Mouse (Mus musculus) left cerebral cortex, postnatal 10 days (tissue): ENCODE measurements at regions not wholly inside any gene's neighbourhood (a gene's known extent, or its start where the extent isn't known, plus 50 kb on each side); places are given as distances from the start of the nearest gene placed in this dataset.

ENCODE experiments used
- DNase-seq, 2 experiments: peaks; one replicate each; pipeline ENCODE4 v3.0.0; 2021 to 2022; ENCODE audit warnings: low spot score in 2 of 2, mixed read lengths in 1 of 2; ENCODE audit errors: extremely low spot score in 1 of 2
- intact Hi-C: fragments of 180-260 bp; cut with DNase I; formaldehyde crosslinking; loops from one replicate; pipeline ENCODE4 v1.15.1; 2025

GRCm38 (mm10) chr8:93683773-93684391 lies 125.9 kb upstream of the Gnao1 start:
- DNase-seq = no peak
- intact Hi-C loops = no loop called here

- intact Hi-C loops = no loop called here
- DNase-seq = no peak
Observed at GRCm38 (mm10) chr8:93684392-93684791, 125.4 kb upstream of the Gnao1 start.

DNA sequence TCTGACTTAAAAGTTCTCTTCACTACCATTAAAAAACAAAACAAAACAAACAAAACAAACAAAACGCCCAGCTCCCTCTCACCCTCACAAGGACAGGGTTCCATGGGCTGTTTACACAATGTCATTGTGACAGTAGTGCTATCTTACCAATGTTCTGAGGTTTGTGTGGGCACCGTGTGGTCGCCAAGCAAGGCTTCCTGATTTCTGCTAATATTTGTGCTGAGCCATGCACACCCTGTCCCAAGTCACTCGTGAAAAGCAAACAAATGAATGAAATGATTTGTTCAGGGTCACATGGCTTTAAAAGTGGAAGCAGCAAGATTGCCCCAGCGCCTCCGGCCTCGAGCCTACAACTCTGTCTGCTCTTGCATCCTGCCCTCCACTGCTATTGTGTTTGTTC lies 120.9 kb upstream of the Gnao1 start:
- intact Hi-C loops = no loop called here
- no peak for DNase-seq

DNA sequence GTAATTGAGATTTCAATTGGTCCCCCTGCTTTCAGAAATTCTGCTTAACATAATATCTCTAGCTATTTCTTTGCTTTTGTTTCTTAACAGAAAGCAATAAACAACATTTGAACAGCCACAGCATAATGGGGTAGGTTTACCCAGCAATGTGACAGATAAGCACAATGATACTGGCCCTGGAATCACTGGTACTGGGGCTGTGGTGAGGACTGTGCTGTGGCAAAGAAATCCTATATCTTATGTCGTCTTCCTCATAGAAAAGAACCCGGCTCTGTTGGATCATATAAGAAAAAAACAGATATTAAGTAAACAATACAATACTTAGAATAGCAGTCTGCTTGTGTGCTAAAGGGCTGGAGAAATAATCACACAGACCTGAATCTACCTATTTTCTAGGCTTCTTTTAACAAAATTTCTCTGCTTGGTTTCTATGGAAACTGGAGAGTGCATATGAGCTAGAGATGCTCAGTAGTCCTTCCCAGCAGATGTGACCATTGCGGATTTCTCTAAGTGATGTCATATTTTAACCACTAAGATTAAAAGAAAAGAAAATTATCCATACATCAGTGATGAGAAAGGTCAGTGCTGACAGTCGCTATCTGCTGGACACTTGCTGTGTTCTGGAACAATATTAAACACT lies 119.8 kb upstream of the Gnao1 start:
- intact Hi-C loops = no loop called here
- no peak for DNase-seq

- peak in 1 of 2 experiments; percentile 26 for DNase-seq
- intact Hi-C loops = no loop called here
Observed at GRCm38 (mm10) chr8:93691375-93691774, 118.4 kb upstream of the Gnao1 start.

GRCm38 (mm10) chr8:93691826-93692225 lies 117.9 kb upstream of the Gnao1 start:
- intact Hi-C loops = no loop called here
- DNase-seq = no peak

DNA sequence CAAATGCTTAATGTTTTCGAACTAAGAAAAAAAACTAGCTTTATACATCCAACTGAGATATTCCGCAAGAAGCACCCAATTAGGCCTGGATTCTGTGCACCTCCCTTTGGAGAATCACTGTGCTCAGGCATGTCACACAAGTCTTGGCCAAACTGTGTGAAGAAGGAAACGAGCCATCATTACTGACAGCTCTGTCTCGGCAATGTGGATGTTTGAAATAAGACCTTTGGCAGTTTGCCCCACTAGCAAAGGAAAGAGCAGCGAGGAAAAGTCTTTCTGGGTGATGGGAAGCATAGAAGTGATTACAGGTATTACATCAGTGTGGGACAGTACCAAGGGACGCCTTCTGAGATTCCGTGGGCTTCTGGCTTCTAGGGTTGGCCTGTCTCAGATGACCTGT lies 112.6 kb upstream of the Gnao1 start:
- intact Hi-C loops = no loop called here
- peak in 1 of 2 experiments; percentile 9 for DNase-seq

DNA sequence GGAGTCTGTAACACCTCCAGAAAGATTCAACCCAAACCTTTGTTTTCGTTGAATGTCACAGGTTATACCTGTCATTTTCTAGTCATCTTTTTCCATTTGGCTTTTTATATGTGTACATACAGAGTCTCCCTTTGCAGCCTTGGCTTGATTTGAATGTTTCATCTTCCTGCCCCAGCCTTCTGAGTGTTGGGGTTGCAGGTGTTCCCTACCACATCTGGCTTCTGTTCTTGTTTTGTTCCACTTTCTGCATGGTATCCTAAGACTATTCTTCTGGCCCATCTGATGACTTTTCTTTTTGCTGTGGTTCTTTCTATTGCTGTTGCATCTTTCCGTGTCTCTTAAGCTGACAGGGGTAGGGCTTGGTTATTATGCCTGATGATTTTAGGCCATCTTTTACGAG lies 111.3 kb upstream of the Gnao1 start:
- intact Hi-C loops = no loop called here
- no peak for DNase-seq

DNA sequence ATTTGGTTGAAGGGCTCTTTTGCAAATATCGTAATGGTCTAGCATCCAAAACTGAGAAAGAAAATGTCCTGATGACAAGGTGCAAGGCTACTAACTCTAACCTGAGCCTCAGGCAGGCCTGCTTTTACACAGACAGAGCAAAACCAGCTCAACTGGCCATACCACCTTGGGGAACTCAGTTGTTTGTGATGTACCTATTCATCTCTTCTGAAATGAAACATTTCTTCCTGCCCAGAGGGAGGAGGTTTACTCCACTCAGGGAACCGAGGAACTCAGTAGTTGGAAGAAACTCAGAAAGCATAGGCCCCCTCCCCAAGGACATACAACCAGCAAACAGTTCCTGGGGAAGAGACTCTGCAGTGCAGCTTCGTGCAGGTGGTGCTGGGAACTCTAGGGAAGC lies 108.4 kb upstream of the Gnao1 start:
- intact Hi-C loops = no loop called here
- DNase-seq = no peak

DNA sequence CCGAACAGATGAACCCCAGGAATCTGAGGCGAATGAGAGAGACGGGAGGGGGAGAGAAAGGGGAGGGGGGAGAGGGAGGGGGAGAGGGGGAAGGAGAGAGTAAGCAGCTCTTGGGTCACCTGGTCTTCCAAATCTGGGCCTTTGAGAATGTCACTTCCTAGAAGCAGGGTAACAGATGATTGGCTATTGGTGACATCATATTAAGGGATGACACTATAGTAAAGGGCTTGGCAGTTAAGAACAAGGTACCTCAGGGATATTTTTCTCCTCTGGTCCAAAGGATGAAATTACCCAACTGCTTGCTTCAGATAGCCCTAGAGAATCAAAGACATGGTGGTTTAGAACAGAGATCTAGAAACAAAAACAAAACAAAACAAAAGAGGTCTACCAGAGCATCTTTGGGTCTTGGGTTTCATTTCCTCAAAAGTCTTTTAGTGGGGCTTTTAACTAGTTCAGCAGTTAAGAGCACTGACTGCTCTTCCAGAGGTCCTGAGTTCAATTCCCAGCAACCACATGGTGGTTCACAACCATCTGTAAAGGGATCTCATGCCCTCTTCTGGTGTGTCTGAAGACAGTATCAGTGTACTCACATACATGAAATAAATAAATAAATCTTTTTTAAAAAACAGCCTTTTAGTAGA lies 97.6 kb upstream of the Gnao1 start:
- intact Hi-C loops = no loop called here
- DNase-seq = no peak

DNA sequence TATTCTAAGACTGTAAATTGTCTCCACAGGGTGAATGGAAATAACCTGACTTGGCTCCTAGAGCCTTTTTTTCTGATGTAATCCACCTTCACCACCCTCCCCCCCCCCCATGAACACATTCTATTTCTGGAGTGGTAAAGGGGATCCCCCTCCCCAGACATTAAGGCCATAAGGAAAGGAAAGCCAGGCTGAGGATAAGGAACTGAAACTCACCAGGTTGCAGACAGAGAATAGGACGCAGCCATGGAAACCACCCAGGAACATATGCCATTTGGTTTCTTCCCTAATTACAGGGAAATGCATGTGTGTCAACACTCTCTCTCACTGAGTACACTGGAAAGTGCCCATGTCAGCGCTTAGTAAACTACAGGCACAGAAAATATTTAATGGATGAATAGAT lies 96.5 kb upstream of the Gnao1 start:
- DNase-seq = no peak
- intact Hi-C loops = no loop called here

DNA sequence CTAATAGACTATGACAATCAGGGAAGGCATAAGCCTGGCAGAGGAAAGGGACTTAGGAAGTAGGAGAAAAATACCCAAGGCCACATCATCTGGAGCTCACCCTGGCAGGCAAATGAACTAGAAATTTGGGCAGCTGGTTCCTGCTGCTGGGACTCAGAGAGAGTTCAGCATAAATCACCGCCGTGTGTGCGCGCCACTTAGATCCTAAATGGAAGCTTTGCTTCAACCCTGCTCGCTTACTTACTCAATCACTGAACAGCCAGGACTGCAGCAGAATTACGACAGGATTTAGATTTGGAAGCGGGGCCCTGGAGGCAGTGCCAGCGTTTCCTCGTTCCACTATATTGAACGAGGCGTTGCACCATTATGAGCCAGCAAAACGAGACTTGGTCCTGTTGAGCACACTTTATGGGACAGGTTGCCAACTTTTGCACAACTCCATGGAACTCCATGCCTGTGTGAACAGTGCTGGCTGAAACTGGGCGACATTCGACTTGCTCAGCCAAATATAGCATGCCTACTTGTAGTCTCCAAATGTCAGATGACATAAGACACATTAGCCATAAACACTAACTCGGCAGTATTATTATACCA lies 84.8 kb upstream of the Gnao1 start:
- intact Hi-C loops = no loop called here
- no peak for DNase-seq

DNA sequence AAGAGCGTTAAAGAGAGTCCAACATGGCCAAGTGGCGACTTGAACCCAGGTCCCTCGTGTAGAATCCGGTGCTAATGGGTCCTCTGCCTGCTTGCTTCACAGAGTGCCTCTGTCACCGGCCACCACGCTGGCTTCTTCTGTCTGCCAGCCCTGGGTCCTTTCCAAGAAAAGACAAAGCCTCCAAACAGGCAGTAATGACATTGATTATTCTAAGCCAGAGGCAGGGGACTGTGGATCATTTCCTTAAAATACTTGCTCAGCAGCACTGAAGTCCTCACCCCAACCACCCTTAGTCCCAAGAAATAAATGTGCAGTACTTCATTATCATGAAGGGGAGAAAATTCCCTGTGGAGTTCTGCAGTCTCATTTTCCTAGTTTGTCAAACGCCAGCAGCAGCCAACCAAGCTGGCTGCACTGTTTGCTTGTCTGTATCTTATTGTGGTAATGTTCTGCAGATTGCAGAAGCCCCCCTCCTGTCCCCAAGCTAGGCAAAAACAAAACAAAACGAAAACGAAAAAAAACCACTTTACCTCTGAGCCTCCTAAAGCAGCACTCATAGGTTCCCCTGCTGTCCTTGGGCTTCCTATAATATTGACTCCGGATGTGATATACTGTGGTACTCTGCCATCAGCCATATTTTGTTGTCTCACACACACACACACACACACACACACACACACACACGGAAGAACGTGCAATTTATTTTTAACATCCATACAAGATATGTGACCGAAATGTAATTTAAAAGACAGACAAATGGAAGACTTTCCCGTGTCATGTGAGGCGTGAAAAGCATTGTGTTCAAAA lies 80.4 kb upstream of the Gnao1 start:
- intact Hi-C loops = no loop called here
- peak; percentile 26 to 39 for DNase-seq

DNA sequence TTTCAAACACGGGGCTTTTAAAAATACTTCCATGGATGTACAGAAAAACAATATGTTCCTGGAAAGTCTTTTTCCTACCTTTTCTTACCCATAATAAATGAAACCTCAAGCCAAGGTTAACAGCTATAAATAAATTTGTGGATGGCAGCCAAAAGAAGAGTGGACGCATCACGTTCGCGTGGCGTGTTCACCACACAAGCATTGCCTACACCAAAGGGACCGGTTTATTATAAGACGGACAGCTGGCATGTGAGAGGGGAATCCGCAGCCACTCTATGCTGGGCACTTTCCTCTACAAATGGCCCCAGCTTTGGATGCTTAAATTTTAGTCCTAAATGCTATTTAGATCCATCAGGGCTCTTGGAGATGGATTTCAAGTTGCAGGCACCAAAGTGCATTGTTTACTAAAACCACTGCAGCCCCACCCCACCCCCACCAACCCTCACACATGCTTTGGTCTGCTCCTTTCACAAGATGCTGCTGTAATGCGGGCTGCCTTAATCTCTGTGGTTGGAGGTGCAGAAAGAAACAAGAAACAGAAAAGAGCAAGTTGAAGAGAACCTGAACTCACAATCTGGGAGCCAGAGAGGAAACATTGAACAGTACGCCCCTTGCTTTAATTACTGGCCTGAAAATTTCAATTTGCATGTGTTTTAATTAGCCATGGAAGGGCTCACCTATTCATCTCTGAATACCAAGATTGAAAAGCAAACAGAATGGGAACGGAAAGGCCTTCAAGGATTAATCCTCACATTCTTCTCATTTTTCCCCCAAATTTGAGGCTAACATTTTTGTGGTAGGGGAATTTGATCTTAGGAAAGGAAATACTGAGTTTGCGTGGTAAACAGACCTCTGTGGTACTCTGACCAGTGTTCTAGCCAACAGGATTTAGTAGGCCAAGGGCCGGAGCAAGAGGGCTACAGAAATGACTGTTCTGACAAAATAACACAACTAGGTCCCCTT lies 78.7 kb upstream of the Gnao1 start:
- DNase-seq = no peak
- intact Hi-C loops = no loop called here

- DNase-seq = no peak
- intact Hi-C loops = no loop called here
Observed at GRCm38 (mm10) chr8:93734818-93735217, 74.9 kb upstream of the Gnao1 start.

DNA sequence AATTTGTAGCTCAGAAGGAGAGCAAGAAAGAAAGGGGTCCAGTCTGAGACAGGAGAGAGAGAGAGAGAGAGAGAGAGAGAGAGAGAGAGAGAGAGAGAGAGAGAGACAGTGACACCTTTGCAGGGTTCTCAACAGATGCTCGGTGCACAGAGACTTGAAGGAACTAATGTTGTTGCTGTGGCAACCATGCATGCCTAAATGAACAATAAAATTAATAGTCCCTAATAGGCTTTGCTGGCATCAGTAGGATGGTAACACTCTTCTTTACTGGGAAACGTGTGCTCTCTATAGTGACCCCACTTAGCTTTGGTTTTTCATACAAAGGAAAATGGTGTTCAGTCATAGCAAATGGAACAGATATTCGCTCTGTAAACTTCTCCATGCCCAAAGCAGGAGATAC lies 69.5 kb upstream of the Gnao1 start:
- intact Hi-C loops = no loop called here
- DNase-seq = no peak

- intact Hi-C loops = no loop called here
Observed at GRCm38 (mm10) chr8:93748720-93749119, 61.0 kb upstream of the Gnao1 start.

GRCm38 (mm10) chr8:93750921-93751320 lies 58.8 kb upstream of the Gnao1 start:
- intact Hi-C loops = no loop called here
- no peak for DNase-seq

More at GRCm38 (mm10) chr8:93748720-93749119, 61.0 kb upstream of the Gnao1 start:
- no peak for DNase-seq
